Mouse (Mus musculus) neural tube, embryonic 12.5 days (tissue): ENCODE data around the gene Coro2b. TPM values are rescaled to one million over a fixed set of nuclear protein-coding genes. Genes with fewer than 3 reads are reported as not detected.

ENCODE experiments used
- ATAC-seq: fragments of 200-750 bp; cut with Nextera tagmentation; 2 replicates; pipeline ENCODE4 v1.8.0; 2017; ENCODE audit warnings: low read depth, mild to moderate bottlenecking, moderate TSS enrichment, moderate library complexity; ENCODE audit not compliant: low FRiP score
- H3K27ac ChIP-seq: fragments of 300-500 bp; sonication (generic); 2 replicates; pipeline ENCODE4 v1.5.1; 2016
- H3K27me3 ChIP-seq: fragments of 300-500 bp; sonication (generic); replicated peaks from 2 replicates; pipeline ENCODE4 v1.6.1; 2016; ENCODE audit warnings: mild to moderate bottlenecking
- H3K36me3 ChIP-seq: fragments of 300-500 bp; sonication (generic); 2 replicates; pipeline ENCODE4 v1.6.1; 2016; ENCODE audit warnings: mild to moderate bottlenecking
- H3K4me1 ChIP-seq: fragments of 300-500 bp; sonication (generic); 2 replicates; pipeline ENCODE4 v1.6.1; 2016
- H3K4me2 ChIP-seq: fragments of 300-500 bp; sonication (generic); replicated peaks from 2 replicates; pipeline ENCODE4 v1.6.1; 2016; ENCODE audit warnings: mild to moderate bottlenecking
- H3K4me3 ChIP-seq: fragments of 300-500 bp; sonication (generic); 2 replicates; pipeline ENCODE4 v1.5.1; 2016
- H3K9ac ChIP-seq: fragments of 300-500 bp; sonication (generic); 2 replicates; pipeline ENCODE4 v1.6.1; 2016; ENCODE audit warnings: mild to moderate bottlenecking
- H3K9me3 ChIP-seq: fragments of 300-500 bp; sonication (generic); 2 replicates; pipeline ENCODE4 v1.6.1; 2016; ENCODE audit warnings: mild to moderate bottlenecking
- WGBS: fragments of 180-500 bp; shearing (Covaris S2); methylation state at CpG from one replicate; pipeline ENCODE4 v1.1.7; 2016; 5-methylcytosine and 5-hydroxymethylcytosine counted together
- polyA plus RNA-seq: library from polyadenylated mRNA; unstranded; fragments of >200 nt; fragmentation: Nextera tagmentation; extraction: Ambion mirVana; gene quantifications from 2 replicates; pipeline ENCODE4 v1.2.1, GENCODE M21; 2016

Gene Coro2b
- polyA plus RNA-seq, result 41.6 and 45.1 TPM in 2 replicates

DNA sequence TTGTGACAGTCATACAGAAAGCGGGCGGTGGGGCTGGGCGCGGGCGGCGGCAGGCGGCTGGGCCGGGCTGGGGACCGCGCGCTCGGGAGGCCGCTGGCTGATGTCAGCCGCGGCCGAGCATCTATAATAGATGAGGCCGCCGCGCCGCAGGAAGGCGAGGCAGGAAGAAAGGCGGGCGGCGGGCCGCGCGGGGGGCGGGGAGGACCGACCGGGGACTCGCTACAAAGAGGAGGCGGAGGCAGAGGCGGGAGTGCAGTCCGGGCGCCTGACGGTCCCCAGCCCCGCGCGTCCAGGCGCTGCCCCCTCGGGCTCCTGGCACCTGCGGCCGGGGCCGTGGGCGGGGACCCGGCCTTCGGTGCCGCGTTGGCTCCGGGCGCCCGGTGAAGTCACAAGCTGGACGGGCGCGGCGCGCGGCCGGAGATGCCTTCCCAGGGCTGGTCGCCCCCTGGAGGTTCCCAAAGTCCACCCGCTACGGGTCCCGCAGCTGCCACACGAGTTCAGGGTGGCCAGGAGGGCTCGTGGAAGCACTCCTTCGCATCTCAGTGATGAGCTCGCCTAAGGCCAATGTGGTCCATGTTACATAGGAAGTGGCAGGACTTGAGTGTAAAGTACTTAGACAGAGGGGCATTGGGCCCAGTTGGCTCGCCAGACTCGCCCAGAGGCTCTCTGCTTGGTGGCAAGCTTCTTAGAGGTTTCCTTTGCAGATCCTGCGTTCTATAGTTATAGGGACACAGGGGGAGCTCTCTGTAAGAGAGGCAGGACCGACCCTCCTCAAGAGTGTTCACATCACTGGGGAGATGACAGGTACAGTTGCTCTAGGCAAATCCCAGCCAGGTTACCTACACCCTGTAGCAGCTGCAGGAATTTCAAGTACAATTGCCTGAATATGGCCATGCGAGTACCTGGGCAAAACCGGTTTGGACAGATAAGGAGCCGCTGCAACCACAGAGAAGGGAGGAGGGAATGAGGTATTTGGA is at the start of gene Coro2b:
Coro2b (minus strand) TSS at position 390 of the 977 bp plus-strand sequence.
- 2% methylated on average over 70 of the region's 74 CpGs for WGBS
- Histone ChIP-seq H3K27ac (peak within 1 kb of the TSS; percentile 88), H3K9ac (peak within 1 kb of the TSS; percentile 86), H3K4me3 (peak within 1 kb of the TSS; percentile 69), H3K9me3 (no peaks in the 10 kb centered on the region), H3K27me3 (no peaks in the 10 kb centered on the region), H3K4me1 (peaks cover 75% of the 10 kb centered on the region), H3K4me2 (peak within 1 kb of the TSS; percentile 66), H3K36me3 (no peaks in the 10 kb centered on the region)
- peak; percentile 47 for ATAC-seq

DNA sequence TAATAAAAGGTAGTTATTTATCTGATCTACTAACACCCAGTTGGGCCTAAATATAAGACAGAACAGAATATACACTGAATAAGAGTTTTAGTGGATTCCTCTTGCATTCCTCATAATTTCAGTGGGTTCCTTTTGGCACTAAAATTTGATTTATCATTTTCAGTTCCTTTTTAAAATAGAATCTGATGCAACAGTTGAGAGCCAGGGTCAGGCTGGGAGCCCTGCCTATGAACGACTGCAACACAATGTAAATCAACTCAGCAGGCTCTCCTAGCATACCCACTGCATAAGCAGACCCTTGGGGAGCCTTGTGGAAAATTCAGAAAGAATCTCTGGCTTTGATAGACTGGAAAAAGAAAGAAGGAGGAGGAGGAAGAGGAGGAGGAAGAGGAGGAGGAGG is 40.7 kb upstream of the Coro2b start:
- no peak overlapping the region for H3K9ac ChIP-seq
- WGBS, result 62% methylated on average over 1 of the region's 1 CpGs
- H3K27ac ChIP-seq, result no peak overlapping the region

DNA sequence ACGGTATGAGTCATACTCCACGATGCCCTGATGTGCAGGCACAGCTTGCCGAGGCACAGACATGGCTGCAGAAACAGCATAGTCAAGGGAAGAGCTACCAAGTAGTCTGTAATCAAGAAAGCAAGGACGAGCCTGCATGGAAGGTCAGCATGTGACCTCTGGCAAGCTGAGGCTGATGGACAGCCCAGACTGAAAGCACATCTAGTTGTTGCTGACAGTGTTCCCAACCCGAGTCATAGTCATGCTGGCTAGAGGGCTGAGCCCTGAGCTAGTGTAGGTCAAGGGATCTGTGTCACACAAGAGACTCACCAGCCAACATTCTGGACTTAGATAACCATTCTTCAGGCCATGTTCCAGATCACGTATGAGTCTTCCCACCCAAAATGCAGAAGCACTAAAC is 32.3 kb upstream of the Coro2b start:
- 88% methylated on average over 6 of the region's 6 CpGs for whole genome bisulfite sequencing
- Histone ChIP-seq H3K27ac (no peak overlapping the region), H3K4me2 (no peak overlapping the region)

More for the DNA sequence above, 40.7 kb upstream of the Coro2b start:
- no peaks in the 10 kb centered on the region for H3K4me1 ChIP-seq
- ATAC-seq, result no peak
- no peaks in the 10 kb centered on the region for H3K27me3 ChIP-seq
- H3K9me3 ChIP-seq, result no peaks in the 10 kb centered on the region; the same call in 1 of the 2 replicates
- no peak overlapping the region for H3K4me3 ChIP-seq
- H3K36me3 ChIP-seq, result no peaks in the 10 kb centered on the region
- no peak overlapping the region for H3K4me2 ChIP-seq

GRCm38 (mm10) chr9:62567818-62568217 is 31.0 kb upstream of the Coro2b start:
- Histone ChIP-seq H3K9me3 (0 out of 2 replicates have a peak, but pooled peaks cover 4% of the 10 kb centered on the region), H3K9ac (no peak overlapping the region), H3K4me3 (no peak overlapping the region), H3K27ac (no peak overlapping the region), H3K27me3 (no peaks in the 10 kb centered on the region), H3K36me3 (no peaks in the 10 kb centered on the region), H3K4me2 (no peak overlapping the region), H3K4me1 (no peaks in the 10 kb centered on the region)
- ATAC-seq, result no peak
- 83% methylated on average over 1 of the region's 1 CpGs for WGBS

More for the DNA sequence above, 32.3 kb upstream of the Coro2b start:
- Histone ChIP-seq H3K36me3 (no peaks in the 10 kb centered on the region), H3K9me3 (0 out of 2 replicates have a peak, but pooled peaks cover 4% of the 10 kb centered on the region), H3K9ac (no peak overlapping the region), H3K4me3 (no peak overlapping the region), H3K4me1 (no peaks in the 10 kb centered on the region), H3K27me3 (no peaks in the 10 kb centered on the region)
- no peak for ATAC-seq

GRCm38 (mm10) chr9:62562236-62562635 is 25.4 kb upstream of the Coro2b start:
- no peak overlapping the region for H3K9ac ChIP-seq
- H3K27ac ChIP-seq, result no peak overlapping the region
- ATAC-seq, result no peak
- H3K36me3 ChIP-seq, result no peaks in the 10 kb centered on the region
- 0 out of 2 replicates have a peak, but pooled peaks cover 4% of the 10 kb centered on the region for H3K9me3 ChIP-seq
- H3K4me1 ChIP-seq, result no peaks in the 10 kb centered on the region
- no peak overlapping the region for H3K4me3 ChIP-seq
- no peaks in the 10 kb centered on the region for H3K27me3 ChIP-seq
- 86% methylated on average over 6 of the region's 6 CpGs for WGBS
- H3K4me2 ChIP-seq, result no peak overlapping the region

- Histone ChIP-seq H3K4me1 (no peaks in the 10 kb centered on the region), H3K4me3 (no peak overlapping the region), H3K9ac (no peak overlapping the region), H3K9me3 (0 out of 2 replicates have a peak, but pooled peaks cover 3% of the 10 kb centered on the region), H3K4me2 (no peak overlapping the region), H3K27ac (no peak overlapping the region), H3K27me3 (no peaks in the 10 kb centered on the region), H3K36me3 (no peaks in the 10 kb centered on the region)
- ATAC-seq, result no peak
- WGBS, result 94% methylated on average over 4 of the region's 4 CpGs
Observed at GRCm38 (mm10) chr9:62560432-62560831, 23.6 kb upstream of the Coro2b start.

DNA sequence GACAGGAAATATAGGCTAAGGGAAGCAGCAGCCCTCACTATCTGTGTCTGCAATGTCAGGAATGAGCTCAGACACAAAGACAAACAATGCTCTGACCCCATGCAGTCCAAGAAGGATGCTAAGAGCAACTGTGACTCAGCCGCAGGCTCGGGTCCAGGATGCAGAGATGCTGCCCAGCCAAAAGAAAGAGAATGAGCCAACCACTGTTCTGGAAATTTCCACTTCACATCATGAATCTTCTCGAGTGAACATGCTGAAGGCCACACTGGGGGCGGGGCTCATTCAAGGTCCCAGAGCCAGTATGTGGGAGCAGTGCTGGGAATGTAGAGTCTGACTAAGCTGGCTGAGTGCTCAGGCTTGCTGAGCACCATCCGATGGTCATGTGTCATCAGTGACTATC is 23.2 kb upstream of the Coro2b start:
- Histone ChIP-seq H3K4me2 (no peak overlapping the region), H3K9me3 (no peaks in the 10 kb centered on the region), H3K4me3 (no peak overlapping the region), H3K36me3 (no peaks in the 10 kb centered on the region), H3K9ac (no peak overlapping the region), H3K27me3 (no peaks in the 10 kb centered on the region), H3K4me1 (peaks cover 4% of the 10 kb centered on the region), H3K27ac (no peak overlapping the region)
- 73% methylated on average over 5 of the region's 5 CpGs for WGBS
- no peak for ATAC-seq

DNA sequence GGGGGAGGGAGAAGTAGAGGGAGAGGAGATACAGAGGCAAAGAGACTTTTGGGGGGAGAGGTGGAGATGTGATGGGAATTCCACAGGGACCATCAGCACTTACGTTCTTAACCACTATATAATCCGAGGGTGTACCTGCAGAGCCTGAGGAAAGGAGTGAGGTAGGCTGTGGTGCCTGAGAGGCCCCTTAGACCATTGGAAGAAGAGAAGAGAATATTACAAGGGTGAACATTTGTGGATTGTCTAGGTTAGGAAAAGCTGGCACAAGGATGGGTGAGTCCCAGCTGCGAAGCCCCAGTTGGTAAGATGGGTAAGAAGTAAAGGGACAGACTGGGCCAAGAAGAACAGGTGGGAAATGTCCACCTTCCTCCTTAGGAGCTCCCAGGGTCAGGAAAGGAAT is 22.6 kb upstream of the Coro2b start:
- H3K4me1 ChIP-seq, result peaks cover 9% of the 10 kb centered on the region
- H3K27me3 ChIP-seq, result no peaks in the 10 kb centered on the region
- no peak overlapping the region for H3K9ac ChIP-seq
- no peak for ATAC-seq
- no peak overlapping the region for H3K4me2 ChIP-seq
- WGBS, result 82% methylated on average over 3 of the region's 3 CpGs
- H3K27ac ChIP-seq, result no peak overlapping the region
- no peaks in the 10 kb centered on the region for H3K9me3 ChIP-seq
- H3K36me3 ChIP-seq, result no peaks in the 10 kb centered on the region
- H3K4me3 ChIP-seq, result no peak overlapping the region

- no peaks in the 10 kb centered on the region for H3K36me3 ChIP-seq
- H3K9me3 ChIP-seq, result no peaks in the 10 kb centered on the region
- H3K27me3 ChIP-seq, result no peaks in the 10 kb centered on the region
- no peak overlapping the region for H3K4me3 ChIP-seq
- peaks cover 19% of the 10 kb centered on the region for H3K4me1 ChIP-seq
- ATAC-seq, result no peak
- no peak overlapping the region for H3K4me2 ChIP-seq
- no peak overlapping the region for H3K27ac ChIP-seq
- H3K9ac ChIP-seq, result no peak overlapping the region
- 95% methylated on average over 8 of the region's 8 CpGs for WGBS
Observed at GRCm38 (mm10) chr9:62558058-62558457, 21.2 kb upstream of the Coro2b start.

DNA sequence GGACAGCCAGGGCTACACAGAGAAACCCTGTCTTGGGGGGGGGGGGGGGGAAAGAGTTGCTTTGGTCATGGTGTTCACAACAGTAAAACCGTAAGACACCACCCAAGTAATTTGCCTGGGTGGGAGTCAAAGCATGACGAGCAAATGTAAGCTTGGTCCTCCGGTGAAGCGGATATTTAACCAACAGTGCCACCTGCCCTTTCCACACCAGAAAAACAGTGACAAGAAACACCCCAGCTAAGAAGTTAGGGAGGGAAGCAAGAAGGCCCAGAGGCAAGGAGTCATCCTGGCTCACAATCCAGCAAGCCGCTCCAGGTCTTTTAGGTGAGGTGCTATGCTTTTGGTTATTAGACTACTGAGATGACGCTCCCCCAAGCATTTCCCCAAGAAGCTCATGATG is 19.9 kb upstream of the Coro2b start:
- Histone ChIP-seq H3K9ac (no peak overlapping the region), H3K4me1 (peaks cover 19% of the 10 kb centered on the region), H3K27ac (no peak overlapping the region), H3K9me3 (no peaks in the 10 kb centered on the region), H3K36me3 (no peaks in the 10 kb centered on the region), H3K4me2 (no peak overlapping the region), H3K27me3 (no peaks in the 10 kb centered on the region), H3K4me3 (no peak overlapping the region)
- no peak for ATAC-seq
- WGBS, result 93% methylated on average over 6 of the region's 6 CpGs

DNA sequence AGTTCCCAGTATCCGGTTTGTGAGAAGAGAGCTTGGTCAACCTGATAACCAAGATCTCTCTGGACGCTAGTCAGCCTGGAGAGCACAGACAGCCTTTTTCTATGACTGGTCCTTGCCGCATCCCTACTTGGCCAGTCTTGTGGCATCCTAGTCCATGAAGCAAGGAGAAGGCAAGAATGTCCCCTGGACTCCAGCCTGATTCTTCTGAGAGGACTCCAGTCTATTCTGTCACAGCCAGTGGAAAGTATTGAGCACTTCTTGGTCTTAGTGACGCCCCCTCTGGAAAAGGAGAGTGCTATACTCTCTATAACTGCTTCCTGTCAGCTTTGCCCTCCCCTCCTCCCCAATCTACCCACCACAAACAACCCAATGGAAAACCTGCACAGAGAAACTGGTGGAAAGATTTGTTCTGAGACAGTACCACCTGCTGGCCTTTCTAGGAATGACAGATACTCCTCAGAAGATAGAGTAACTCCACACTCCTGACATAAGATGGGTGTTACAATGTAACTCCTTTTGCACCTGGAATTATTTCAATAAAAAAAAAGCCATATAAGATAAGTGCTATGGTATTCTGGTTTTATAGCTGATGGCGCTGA is 18.5 kb upstream of the Coro2b start:
- 73% methylated on average over 5 of the region's 5 CpGs for WGBS
- no peak overlapping the region for H3K9ac ChIP-seq
- H3K9me3 ChIP-seq, result no peaks in the 10 kb centered on the region
- no peak overlapping the region for H3K27ac ChIP-seq
- H3K27me3 ChIP-seq, result no peaks in the 10 kb centered on the region
- no peak overlapping the region for H3K4me2 ChIP-seq
- H3K4me3 ChIP-seq, result no peak overlapping the region
- H3K36me3 ChIP-seq, result no peaks in the 10 kb centered on the region
- H3K4me1 ChIP-seq, result peaks cover 19% of the 10 kb centered on the region
- no peak for ATAC-seq

GRCm38 (mm10) chr9:62554606-62555005 is 17.8 kb upstream of the Coro2b start:
- ATAC-seq, result peak; percentile 94
- 22% methylated on average over 3 of the region's 3 CpGs for WGBS
- Histone ChIP-seq H3K9ac (no peak overlapping the region), H3K4me1 (peaks cover 19% of the 10 kb centered on the region), H3K27ac (no peak overlapping the region), H3K27me3 (no peaks in the 10 kb centered on the region), H3K9me3 (no peaks in the 10 kb centered on the region), H3K4me3 (no peak overlapping the region), H3K36me3 (no peaks in the 10 kb centered on the region), H3K4me2 (peak overlapping the region; percentile 24)
